Mouse (Mus musculus) cerebellum, adult 2 months (tissue): ENCODE results near the gene 1700061G19Rik. TPM values are rescaled to one million over a fixed set of nuclear protein-coding genes. Genes with fewer than 3 reads are reported as not detected.

Source experiments
- DNase-seq, 2 experiments: peaks; one replicate each; pipeline ENCODE4 v3.0.0; 2021
- H3K27ac ChIP-seq: fragments of 200-500 bp; 2 replicates; pipeline ENCODE4 v1.5.1; 2012; ENCODE audit warnings: low read length, control low read depth, inconsistent platforms; ENCODE audit not compliant: insufficient read depth
- H3K27me3 ChIP-seq: fragments of 200-500 bp; 2 replicates; pipeline ENCODE4 v1.6.1; 2012; ENCODE audit warnings: inconsistent platforms, mild to moderate bottlenecking, low read length, moderate library complexity; ENCODE audit not compliant: control insufficient read depth, insufficient read depth
- H3K4me1 ChIP-seq: fragments of 200-500 bp; 2 replicates; pipeline ENCODE4 v1.6.1; 2011; ENCODE audit warnings: low read length; ENCODE audit not compliant: control insufficient read depth, insufficient read depth
- H3K4me3 ChIP-seq: fragments of 200-500 bp; replicated peaks from 2 replicates; pipeline ENCODE3; 2011; ENCODE audit warnings: mild to moderate bottlenecking, low read depth, low read length, control low read depth; ENCODE audit not compliant: insufficient read depth
- CTCF ChIP-seq: fragments of 200-500 bp; IDR thresholded peaks from 2 replicates; pipeline ENCODE4 v1.5.1; 2011; ENCODE audit warnings: low read depth, mild to moderate bottlenecking, control low read depth, low read length, moderate library complexity, borderline replicate concordance; ENCODE audit not compliant: insufficient read depth
- POLR2A ChIP-seq: fragments of 200-500 bp; IDR thresholded peaks from 2 replicates; pipeline ENCODE4 v1.6.1; 2011; ENCODE audit warnings: low read length, control low read depth, borderline replicate concordance; ENCODE audit not compliant: insufficient read depth
- WGBS: fragments of 180-500 bp; shearing (Covaris S2); methylation state at CpG from one replicate; pipeline ENCODE4 v1.1.7; 2018; 5-methylcytosine and 5-hydroxymethylcytosine counted together
- polyA plus RNA-seq: library from polyadenylated mRNA; depleted of rRNA; stranded (reverse); fragments of >200 nt; gene quantifications from 2 replicates; pipeline ENCODE4 v1.2.3, GENCODE M21; 2012; rRNA removed

The 1700061G19Rik gene
- polyA plus RNA-seq, 1 experiment: not detected

GRCm38 (mm10) chr17:56934545-56935330 is 59.5 kb downstream of the 1700061G19Rik start:
- no peak for TF ChIP-seq CTCF
- no peak for TF ChIP-seq POLR2A
- H3K27me3 ChIP-seq: no peaks in the 10 kb centered on the region
- DNase-seq: no peak
- no peak overlapping the region for H3K27ac ChIP-seq
- peaks cover 13% of the 10 kb centered on the region; the same call in 1 of the 2 replicates for H3K4me1 ChIP-seq
- H3K4me3 ChIP-seq: peak overlapping the region; percentile 73
- WGBS: under 1% methylated on average over 41 of the region's 45 CpGs

- DNase-seq: peak; percentile 99 to 100
- Histone ChIP-seq H3K4me3 (peak within 1 kb of the TSS; percentile 73), H3K4me1 (peaks cover 13% of the 10 kb centered on the region; the same call in 1 of the 2 replicates), H3K27me3 (no peaks in the 10 kb centered on the region), H3K27ac (no peak within 1 kb of the TSS)
- TF ChIP-seq POLR2A: peak; percentile 24; the same call in 1 of the 2 replicates
- TF ChIP-seq CTCF: peak; percentile 54
- 4% methylated on average over 74 of the region's 76 CpGs for WGBS
These were observed 60.3 kb downstream of the 1700061G19Rik start, which contains the start of gene Mllt1 for GRCm38 (mm10) chr17:56935363-56936131. Gene Mllt1, minus strand, starts transcription at chr17:56935415.

GRCm38 (mm10) chr17:56936731-56937130 is 61.5 kb downstream of the 1700061G19Rik start:
- TF ChIP-seq CTCF: no peak
- no peak for TF ChIP-seq POLR2A
- WGBS: 93% methylated on average over 7 of the region's 7 CpGs
- H3K27me3 ChIP-seq: no peaks in the 10 kb centered on the region
- peaks cover 13% of the 10 kb centered on the region; the same call in 1 of the 2 replicates for H3K4me1 ChIP-seq
- H3K4me3 ChIP-seq: no peak overlapping the region
- no peak overlapping the region for H3K27ac ChIP-seq
- no peak for DNase-seq

Other genes starting within 250 kb of the 1700061G19Rik start
- 86.0 and 88.7 TPM in 2 replicates for gene Lonp1, start 248.6 kb upstream of the 1700061G19Rik start, polyA plus RNA-seq
- gene Catsperd, start 247.3 kb upstream of the 1700061G19Rik start, polyA plus RNA-seq: 1.2 and 1.4 TPM in 2 replicates
- gene Ranbp3, start 202.2 kb upstream of the 1700061G19Rik start, polyA plus RNA-seq: 122 and 125 TPM in 2 replicates
- gene Ndufa11, start 157.7 kb upstream of the 1700061G19Rik start, polyA plus RNA-seq: 518 and 557 TPM in 2 replicates
- 17.0 and 18.2 TPM in 2 replicates for gene Vmac, start 157.5 kb upstream of the 1700061G19Rik start, polyA plus RNA-seq
- gene Nrtn, start 117.9 kb upstream of the 1700061G19Rik start, polyA plus RNA-seq: 7.2 and 9.3 TPM in 2 replicates
- gene Dus3l, start 110.7 kb upstream of the 1700061G19Rik start, polyA plus RNA-seq: 168 and 169 TPM in 2 replicates
- gene Prr22, start 105.2 kb upstream of the 1700061G19Rik start, polyA plus RNA-seq: 3.0 and 3.5 TPM in 2 replicates
- gene Rfx2, start 44.5 kb upstream of the 1700061G19Rik start, polyA plus RNA-seq: 3.1 and 3.6 TPM in 2 replicates
- gene Acsbg2, start 1.0 kb upstream of the 1700061G19Rik start, polyA plus RNA-seq: 0.03 TPM in 2 replicates
- 45.7 and 47.9 TPM in 2 replicates for gene Mllt1, start 59.9 kb downstream of the 1700061G19Rik start, polyA plus RNA-seq
- gene Acer1, start 106.6 kb downstream of the 1700061G19Rik start, polyA plus RNA-seq: not detected in 2 replicates
- 167 and 175 TPM in 2 replicates for gene Clpp, start 114.8 kb downstream of the 1700061G19Rik start, polyA plus RNA-seq
- gene Alkbh7, start 121.9 kb downstream of the 1700061G19Rik start, polyA plus RNA-seq: 56.7 and 70.4 TPM in 2 replicates
- 0.41 TPM in 1 of 2 replicates, not detected in the other for gene Pspn, start 124.5 kb downstream of the 1700061G19Rik start, polyA plus RNA-seq
- 81.0 and 85.3 TPM in 2 replicates for gene Gtf2f1, start 135.8 kb downstream of the 1700061G19Rik start, polyA plus RNA-seq
- 0.10 and 0.34 TPM in 2 replicates for gene Gm17949, start 136.0 kb downstream of the 1700061G19Rik start, polyA plus RNA-seq
- 67.7 and 70.3 TPM in 2 replicates for gene Khsrp, start 156.0 kb downstream of the 1700061G19Rik start, polyA plus RNA-seq
- gene Slc25a41, start 166.2 kb downstream of the 1700061G19Rik start, polyA plus RNA-seq: 0.17 and 0.29 TPM in 2 replicates
- 2.8 and 3.3 TPM in 2 replicates for gene Crb3, start 183.6 kb downstream of the 1700061G19Rik start, polyA plus RNA-seq
- gene Slc25a23, start 184.4 kb downstream of the 1700061G19Rik start, polyA plus RNA-seq: 178 and 211 TPM in 2 replicates
- gene Dennd1c, start 203.0 kb downstream of the 1700061G19Rik start, polyA plus RNA-seq: 1.1 and 2.1 TPM in 2 replicates
- 1,121 and 1,177 TPM in 2 replicates for gene Tubb4a, start 212.3 kb downstream of the 1700061G19Rik start, polyA plus RNA-seq
- gene Tnfsf9, start 229.8 kb downstream of the 1700061G19Rik start, polyA plus RNA-seq: 5.8 and 7.7 TPM in 2 replicates